Mouse (Mus musculus) inflammation-experienced regulatory T-cells (primary cell): ENCODE results near the gene Igsf23. TPM values are rescaled to one million over a fixed set of nuclear protein-coding genes. Genes with fewer than 3 reads are reported as not detected.

Experiments
- polyA plus RNA-seq, 2 experiments: library from polyadenylated mRNA; unstranded; fragments of 100-300 nt; shearing (Covaris generic); gene quantifications; one replicate each; pipeline ENCODE4 v1.2.1; 2017

Igsf23 gene
- polyA plus RNA-seq = 10 to 100 TPM in 1 of 2 experiments, 1 to 10 TPM in 1; 8.9 to 26.5 TPM

GRCm38 (mm10) chr7:19950589-19950988, at the start of gene Igsf23:
TSS of gene Igsf23 (minus strand) at chr7:19950756.

DNA sequence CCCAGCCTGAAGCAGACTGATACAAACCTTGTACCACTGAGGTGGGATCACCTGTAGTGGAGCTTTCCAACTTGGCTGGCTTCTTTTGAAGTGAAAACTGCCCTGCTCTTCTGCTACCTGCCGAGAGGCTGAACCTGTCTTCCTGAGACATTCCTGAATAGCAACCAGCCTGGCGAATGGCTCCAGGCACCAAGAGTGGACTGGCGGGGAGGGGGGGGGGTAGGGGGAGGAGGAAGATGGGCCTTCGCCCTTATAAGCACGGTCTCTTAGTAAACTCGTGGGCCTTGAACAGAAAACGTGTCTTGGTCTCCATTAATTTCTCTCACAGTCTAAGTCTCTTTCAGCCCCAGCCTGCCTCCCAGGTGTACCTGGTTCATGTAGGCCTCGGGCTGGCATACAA, 40.6 kb upstream of the Igsf23 start, which contains the start of gene Nlrp9b:
Gene Nlrp9b (plus strand): TSS at position 301 of the 400 bp plus-strand sequence.

GRCm38 (mm10) chr7:19964985-19965579, 14.5 kb upstream of the Igsf23 start, which contains the start of gene Ceacam20:
TSS of gene Ceacam20 (plus strand) at chr7:19965412.

DNA sequence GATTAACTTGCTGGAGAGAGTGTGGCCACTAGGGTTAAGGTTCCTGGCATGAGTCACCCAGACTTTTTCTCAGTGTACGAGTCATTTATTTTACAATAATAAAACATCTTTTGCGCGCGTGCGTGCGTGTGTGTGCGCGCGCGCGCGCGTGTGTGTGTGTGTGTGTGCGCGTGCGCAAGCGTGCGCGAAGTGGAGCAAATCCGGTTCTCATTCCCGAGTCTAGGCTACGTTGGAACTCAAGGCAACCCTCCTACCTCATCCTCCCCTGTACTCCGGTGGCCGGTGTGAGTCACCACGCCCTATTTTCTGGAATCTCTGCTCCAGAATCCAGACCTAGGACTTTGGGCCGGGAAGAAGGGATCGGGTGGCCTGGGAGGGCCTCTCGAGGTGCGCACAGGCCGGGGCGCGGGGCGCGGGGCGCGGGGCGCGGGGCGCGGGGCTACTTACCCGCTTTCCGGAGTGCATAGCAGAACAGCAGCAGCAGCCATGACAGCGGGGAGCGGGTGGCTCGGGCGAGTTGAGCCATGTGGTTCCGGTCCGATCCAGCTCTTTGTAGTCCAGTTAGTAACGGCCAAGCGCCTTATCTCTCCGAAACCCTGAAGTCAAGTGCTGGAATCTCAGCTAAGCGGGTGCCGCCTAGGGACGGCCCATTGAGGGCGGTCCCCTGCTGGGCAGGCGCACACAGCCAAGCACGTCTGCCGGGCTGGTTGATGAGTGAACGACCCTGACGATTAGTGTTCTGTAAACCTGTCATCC, 29.9 kb downstream of the Igsf23 start, which contains the start of gene Pvr:
Gene Pvr (minus strand): TSS at position 655 of the 756 bp plus-strand sequence.

DNA sequence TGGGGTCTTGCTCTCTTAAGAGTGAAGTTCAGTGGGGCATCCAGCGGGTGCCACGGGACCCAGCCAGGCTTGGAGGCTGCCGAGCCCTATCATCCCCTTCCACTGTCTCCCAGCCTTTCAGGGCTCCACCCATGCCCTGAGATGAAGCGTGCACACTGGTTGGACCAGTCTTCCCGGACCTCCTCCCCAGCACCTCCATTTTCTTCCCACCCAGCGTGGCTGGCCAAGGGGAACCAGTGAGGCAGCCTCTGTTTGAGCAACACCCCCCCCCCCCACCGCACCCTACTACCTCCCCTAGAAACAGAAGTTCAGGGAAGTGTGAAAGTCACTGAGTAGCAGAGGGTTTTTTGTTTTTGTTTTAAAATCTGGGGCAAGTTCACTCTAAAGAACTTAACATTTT, 62.7 kb downstream of the Igsf23 start, which contains the start of gene Ceacam19:
Gene Ceacam19 (minus strand): TSS at position 117 of the 400 bp plus-strand sequence.

Other genes starting within 250 kb of the Igsf23 start
- gene Tomm40, start 235.3 kb downstream of the Igsf23 start, polyA plus RNA-seq = 10 to 100 TPM; 74.3 to 77.1 TPM
- gene Nectin2, start 200.3 kb downstream of the Igsf23 start, polyA plus RNA-seq = under 1 TPM; 0.10 to 0.84 TPM
- gene Bcam, start 179.7 kb downstream of the Igsf23 start, polyA plus RNA-seq = 10 to 100 TPM in 1 of 2 experiments, 1 to 10 TPM in 1; 2.3 to 15.9 TPM
- gene Cblc, start 153.9 kb downstream of the Igsf23 start, polyA plus RNA-seq = 1 to 10 TPM in 1 of 2 experiments, under 1 TPM in 1; 0.25 to 1.3 TPM
- gene Bcl3, start 128.0 kb downstream of the Igsf23 start, polyA plus RNA-seq = 100 to 1,000 TPM in 1 of 2 experiments, 10 to 100 TPM in 1; 88.9 to 130 TPM
- gene Gm19345, start 98.8 kb downstream of the Igsf23 start, polyA plus RNA-seq = not detected
- under 1 TPM in 1 of 2 experiments, not detected in 1; 0.10 TPM for gene Ceacam16, start 89.5 kb downstream of the Igsf23 start, polyA plus RNA-seq
- under 1 TPM in 1 of 2 experiments, not detected in 1; 0.06 TPM for gene Ceacam19, start 62.8 kb downstream of the Igsf23 start, polyA plus RNA-seq
- 10 to 100 TPM; 27.5 to 32.5 TPM for gene Pvr, start 29.6 kb downstream of the Igsf23 start, polyA plus RNA-seq
- gene Ceacam20, start 14.7 kb upstream of the Igsf23 start, polyA plus RNA-seq = 1 to 10 TPM in 1 of 2 experiments, under 1 TPM in 1; 0.49 to 1.5 TPM
- under 1 TPM; 0.16 to 0.34 TPM for gene Nlrp9b, start 40.7 kb upstream of the Igsf23 start, polyA plus RNA-seq
- gene Vmn1r91, start 148.9 kb upstream of the Igsf23 start, polyA plus RNA-seq = 1 to 10 TPM in 1 of 2 experiments, under 1 TPM in 1; 0.16 to 2.1 TPM
- gene Gm16442, start 171.8 kb upstream of the Igsf23 start, polyA plus RNA-seq = not detected
- gene Vmn1r93, start 188.3 kb upstream of the Igsf23 start, polyA plus RNA-seq = not detected
- gene Vmn1r94, start 217.6 kb upstream of the Igsf23 start, polyA plus RNA-seq = not detected
- not detected for gene Vmn1r95, start 243.0 kb upstream of the Igsf23 start, polyA plus RNA-seq